Mouse (Mus musculus) forebrain, embryonic 11.5 days (tissue): ENCODE data around the gene Bzw2. TPM values are rescaled to one million over a fixed set of nuclear protein-coding genes. Genes with fewer than 3 reads are reported as not detected.
"Not testable (repeated sequence)": the region's sequence is repeated elsewhere in the genome, so short reads cannot be mapped to it uniquely, and the experiment has no call there.

Experiments used
- ATAC-seq: fragments of 200-750 bp; cut with Nextera tagmentation; replicated peaks from 2 replicates; pipeline ENCODE4 v1.8.0; 2017; ENCODE audit warnings: moderate TSS enrichment; ENCODE audit not compliant: low FRiP score
- DNase-seq: peaks from one replicate; pipeline ENCODE4 v3.0.0-alpha.2; 2017; ENCODE audit warnings: low spot score
- H3K27ac ChIP-seq: fragments of 300-500 bp; sonication (generic); 2 replicates; pipeline ENCODE4 v1.5.1; 2014; ENCODE audit warnings: low read depth, low read length
- H3K27me3 ChIP-seq: fragments of 300-500 bp; sonication (generic); 2 replicates; pipeline ENCODE4 v1.6.1; 2014; ENCODE audit warnings: mild to moderate bottlenecking, low read length, mixed read lengths; ENCODE audit not compliant: control insufficient read depth, insufficient read depth
- H3K36me3 ChIP-seq: fragments of 300-500 bp; sonication (generic); 2 replicates; pipeline ENCODE4 v1.6.1; 2014; ENCODE audit warnings: mild to moderate bottlenecking, low read length, moderate library complexity, mixed read lengths; ENCODE audit not compliant: control insufficient read depth, insufficient read depth
- H3K4me1 ChIP-seq: fragments of 300-500 bp; sonication (generic); replicated peaks from 2 replicates; pipeline ENCODE4 v1.6.1; 2014; ENCODE audit warnings: low read length, mixed read lengths; ENCODE audit not compliant: control insufficient read depth, insufficient read depth
- H3K4me2 ChIP-seq: fragments of 300-500 bp; sonication (generic); 2 replicates; pipeline ENCODE4 v1.6.1; 2014; ENCODE audit warnings: low read depth, mild to moderate bottlenecking, low read length, moderate library complexity, mixed read lengths; ENCODE audit not compliant: severe bottlenecking
- H3K4me3 ChIP-seq: fragments of 300-500 bp; sonication (generic); 2 replicates; pipeline ENCODE4 v1.5.1; 2014; ENCODE audit warnings: low read depth, low read length
- H3K9ac ChIP-seq: fragments of 300-500 bp; sonication (generic); 2 replicates; pipeline ENCODE4 v1.6.1; 2014; ENCODE audit warnings: low read length
- H3K9me3 ChIP-seq: fragments of 300-500 bp; sonication (generic); 2 replicates; pipeline ENCODE4 v1.6.1; 2016; ENCODE audit warnings: low read length, mixed read lengths; ENCODE audit not compliant: control insufficient read depth
- WGBS: fragments of 180-500 bp; shearing (Covaris S2); extraction: QIAGEN DNeasy Blood & Tissue Kit; methylation state at CpG from one replicate; pipeline ENCODE4 v1.1.7; 2014; 5-methylcytosine and 5-hydroxymethylcytosine counted together
- polyA plus RNA-seq: library from polyadenylated mRNA; unstranded; fragments of >200 nt; fragmentation: Nextera tagmentation; extraction: Ambion mirVana; gene quantifications from 2 replicates; pipeline ENCODE4 v1.2.1, GENCODE M21; 2014

Bzw2 gene
- polyA plus RNA-seq = 271 and 279 TPM in 2 replicates

GRCm38 (mm10) chr12:36157638-36158308 lies at the start of gene Bzw2:
Bzw2 (minus strand) TSS chr12:36158080.
- Histone ChIP-seq H3K36me3 (no peaks in the 10 kb centered on the region), H3K4me2 (peak within 1 kb of the TSS; percentile 76), H3K9me3 (no peaks in the 10 kb centered on the region), H3K4me1 (no peaks in the 10 kb centered on the region), H3K9ac (peak within 1 kb of the TSS; percentile 90), H3K27me3 (no peaks in the 10 kb centered on the region), H3K27ac (peak within 1 kb of the TSS; percentile 9; the same call in 1 of the 2 replicates), H3K4me3 (peak within 1 kb of the TSS; percentile 87)
- DNase-seq = peak; percentile 75
- WGBS = 3% methylated on average over 26 of the region's 26 CpGs
- ATAC-seq = no peak

- no peaks in the 10 kb centered on the region for H3K36me3 ChIP-seq
- no peak overlapping the region for H3K9ac ChIP-seq
- H3K4me3 ChIP-seq = no peak overlapping the region
- no peaks in the 10 kb centered on the region for H3K27me3 ChIP-seq
- WGBS = 67% methylated on average over 9 of the region's 9 CpGs
- H3K4me1 ChIP-seq = no peaks in the 10 kb centered on the region; the same call in 1 of the 2 replicates
- ATAC-seq (peak; percentile 86), DNase-seq (peak; percentile 60)
- no peaks in the 10 kb centered on the region for H3K9me3 ChIP-seq
- H3K4me2 ChIP-seq = 0 out of 2 replicates have a peak overlapping the region, but pooled peaks have one; percentile 21
- no peak overlapping the region for H3K27ac ChIP-seq
Measured at GRCm38 (mm10) chr12:36207072-36207799, 49.4 kb upstream of the Bzw2 start.

GRCm38 (mm10) chr12:36205579-36206119 lies 47.8 kb upstream of the Bzw2 start:
- H3K36me3 ChIP-seq, H3K27me3 ChIP-seq, H3K4me2 ChIP-seq, H3K4me1 ChIP-seq, H3K9ac ChIP-seq, H3K27ac ChIP-seq, DNase-seq, H3K4me3 ChIP-seq, H3K9me3 ChIP-seq: not testable (repeated sequence)
- ATAC-seq = 0 out of 2 replicates have a peak, but pooled peaks have one; percentile 33
- WGBS = 59% methylated on average over 5 of the region's 5 CpGs

- DNase-seq = no peak
- Histone ChIP-seq H3K27me3 (no peaks in the 10 kb centered on the region), H3K9me3 (peaks cover 9% of the 10 kb centered on the region; the same call in 1 of the 2 replicates), H3K27ac (no peak overlapping the region), H3K4me2 (no peak overlapping the region), H3K9ac (no peak overlapping the region), H3K4me1 (no peaks in the 10 kb centered on the region), H3K36me3 (peaks cover 16% of the 10 kb centered on the region), H3K4me3 (no peak overlapping the region)
- WGBS = 94% methylated on average over 7 of the region's 7 CpGs
- no peak for ATAC-seq
Measured at GRCm38 (mm10) chr12:36194976-36195375, 37.1 kb upstream of the Bzw2 start.

GRCm38 (mm10) chr12:36190343-36190742 lies 32.5 kb upstream of the Bzw2 start:
- no peak overlapping the region for H3K4me2 ChIP-seq
- no peak overlapping the region for H3K4me3 ChIP-seq
- H3K36me3 ChIP-seq = no peaks in the 10 kb centered on the region; the same call in 1 of the 2 replicates
- H3K27me3 ChIP-seq = no peaks in the 10 kb centered on the region
- no peak overlapping the region for H3K27ac ChIP-seq
- H3K9ac ChIP-seq = no peak overlapping the region
- ATAC-seq (no peak), DNase-seq (no peak)
- 88% methylated on average over 5 of the region's 5 CpGs for WGBS
- no peaks in the 10 kb centered on the region for H3K4me1 ChIP-seq
- no peaks in the 10 kb centered on the region for H3K9me3 ChIP-seq

GRCm38 (mm10) chr12:36189610-36190009 lies 31.7 kb upstream of the Bzw2 start:
- 97% methylated on average over 3 of the region's 3 CpGs for WGBS
- H3K36me3 ChIP-seq = no peaks in the 10 kb centered on the region

GRCm38 (mm10) chr12:36187081-36187480 lies 29.2 kb upstream of the Bzw2 start:
- Histone ChIP-seq H3K9me3 (no peaks in the 10 kb centered on the region), H3K4me1 (no peaks in the 10 kb centered on the region), H3K36me3 (0 out of 2 replicates have a peak, but pooled peaks cover 3% of the 10 kb centered on the region), H3K4me3 (no peak overlapping the region), H3K4me2 (no peak overlapping the region), H3K27me3 (no peaks in the 10 kb centered on the region), H3K27ac (no peak overlapping the region), H3K9ac (no peak overlapping the region)
- ATAC-seq (no peak), DNase-seq (no peak)
- WGBS = 90% methylated on average over 6 of the region's 6 CpGs

More at GRCm38 (mm10) chr12:36189610-36190009, 31.7 kb upstream of the Bzw2 start:
- H3K9me3 ChIP-seq = no peaks in the 10 kb centered on the region
- H3K4me1 ChIP-seq = no peaks in the 10 kb centered on the region
- H3K4me3 ChIP-seq = no peak overlapping the region
- H3K9ac ChIP-seq = no peak overlapping the region
- no peak overlapping the region for H3K27ac ChIP-seq
- H3K4me2 ChIP-seq = no peak overlapping the region
- no peak for DNase-seq
- no peak for ATAC-seq
- H3K27me3 ChIP-seq = no peaks in the 10 kb centered on the region

- WGBS = 90% methylated on average over 6 of the region's 6 CpGs
- Histone ChIP-seq H3K4me2 (no peak overlapping the region), H3K36me3 (0 out of 2 replicates have a peak, but pooled peaks cover 3% of the 10 kb centered on the region), H3K9ac (no peak overlapping the region), H3K4me1 (no peaks in the 10 kb centered on the region), H3K27me3 (no peaks in the 10 kb centered on the region), H3K4me3 (no peak overlapping the region), H3K27ac (no peak overlapping the region), H3K9me3 (no peaks in the 10 kb centered on the region)
- DNase-seq = no peak
- no peak for ATAC-seq
Measured at GRCm38 (mm10) chr12:36182570-36182969, 24.7 kb upstream of the Bzw2 start.
